Mouse (Mus musculus): ENCODE data around the gene Cand2. TPM values are rescaled to one million over a fixed set of nuclear protein-coding genes. Genes with fewer than 3 reads are reported as not detected.

Cand2 gene
- polyA plus RNA-seq, 1 experiment from 2014 or later, result 2.4 TPM

GRCm38 (mm10) chr6:115760982-115761381 is 13.4 kb upstream of the Cand2 start:
- Histone ChIP-seq H3K36me3 (ENCODE audit: control insufficient read depth, insufficient read depth) (no peaks in the 10 kb centered on the region), H3K27ac (ENCODE audit: low read depth, low read length) (no peak overlapping the region), H3K4me1 (replicated peaks; ENCODE audit: control insufficient read depth, insufficient read depth, low read length) (no peaks in the 10 kb centered on the region), H3K9me3 (ENCODE audit: control insufficient read depth) (no peaks in the 10 kb centered on the region), H3K4me2 (replicated peaks; ENCODE audit: low read depth) (no peak overlapping the region), H3K27me3 (replicated peaks; ENCODE audit: control insufficient read depth, insufficient read depth, low read length) (no peaks in the 10 kb centered on the region), H3K4me3 (ENCODE audit: low read depth, low read length) (no peak overlapping the region), H3K9ac (ENCODE audit: low read depth, low read length) (no peak overlapping the region)
- WGBS, result 46% methylated on average over 4 of the region's 4 CpGs
- ATAC-seq, result no peak
- TF ChIP-seq CTCF (IDR thresholded peaks at IDR 0.05; ENCODE audit: low read depth), result no peak

GRCm38 (mm10) chr6:115761995-115762756 is 12.2 kb upstream of the Cand2 start, which contains the start of gene Tmem40:
Gene Tmem40 (minus strand): TSS chr6:115762410.
- Histone ChIP-seq H3K4me2 (replicated peaks; ENCODE audit: low read depth) (0 out of 2 replicates have a peak within 1 kb of the TSS, but pooled peaks have one; percentile 3), H3K9ac (ENCODE audit: low read depth, low read length) (no peak within 1 kb of the TSS), H3K4me1 (replicated peaks; ENCODE audit: control insufficient read depth, insufficient read depth, low read length) (no peaks in the 10 kb centered on the region), H3K36me3 (ENCODE audit: control insufficient read depth, insufficient read depth) (no peaks in the 10 kb centered on the region), H3K9me3 (ENCODE audit: control insufficient read depth) (no peaks in the 10 kb centered on the region), H3K4me3 (ENCODE audit: low read depth, low read length) (no peak within 1 kb of the TSS), H3K27ac (ENCODE audit: low read depth, low read length) (no peak within 1 kb of the TSS), H3K27me3 (replicated peaks; ENCODE audit: control insufficient read depth, insufficient read depth, low read length) (no peaks in the 10 kb centered on the region)
- 9% methylated on average over 9 of the region's 9 CpGs for WGBS
- ATAC-seq, result no peak
- no peak for TF ChIP-seq CTCF (IDR thresholded peaks at IDR 0.05; ENCODE audit: low read depth)

- H3K27ac ChIP-seq (ENCODE audit: low read depth, low read length), result 0 out of 2 replicates have a peak overlapping the region, but pooled peaks have one; percentile 0
- no peak overlapping the region for H3K9ac ChIP-seq (ENCODE audit: low read depth, low read length)
- no peak overlapping the region for H3K4me3 ChIP-seq (ENCODE audit: low read depth, low read length)
- ATAC-seq, result peak; percentile 28; the same call in 1 of the 2 replicates
- no peaks in the 10 kb centered on the region for H3K36me3 ChIP-seq (ENCODE audit: control insufficient read depth, insufficient read depth)
- no peaks in the 10 kb centered on the region for H3K27me3 ChIP-seq (replicated peaks; ENCODE audit: control insufficient read depth, insufficient read depth, low read length)
- H3K4me1 ChIP-seq (replicated peaks; ENCODE audit: control insufficient read depth, insufficient read depth, low read length), result no peaks in the 10 kb centered on the region
- H3K9me3 ChIP-seq (ENCODE audit: control insufficient read depth), result no peaks in the 10 kb centered on the region
- WGBS, result 22% methylated on average over 7 of the region's 7 CpGs
- 0 out of 2 replicates have a peak, but pooled peaks have one; percentile 28 for TF ChIP-seq CTCF (IDR thresholded peaks at IDR 0.05; ENCODE audit: low read depth)
- peak overlapping the region; percentile 27 for H3K4me2 ChIP-seq (replicated peaks; ENCODE audit: low read depth)
These were observed 10.2 kb upstream of the Cand2 start for GRCm38 (mm10) chr6:115764179-115764578.

- TF ChIP-seq CTCF (IDR thresholded peaks at IDR 0.05; ENCODE audit: low read depth), result no peak
- no peak overlapping the region for H3K27ac ChIP-seq (ENCODE audit: low read depth, low read length)
- 54% methylated on average over 9 of the region's 9 CpGs for WGBS
These were observed 7.0 kb upstream of the Cand2 start for GRCm38 (mm10) chr6:115767357-115767756.

GRCm38 (mm10) chr6:115768207-115768606 is 6.1 kb upstream of the Cand2 start:
- no peak for TF ChIP-seq CTCF (IDR thresholded peaks at IDR 0.05; ENCODE audit: low read depth)
- Histone ChIP-seq H3K4me2 (replicated peaks; ENCODE audit: low read depth) (no peak overlapping the region), H3K36me3 (ENCODE audit: control insufficient read depth, insufficient read depth) (no peaks in the 10 kb centered on the region), H3K9ac (ENCODE audit: low read depth, low read length) (no peak overlapping the region), H3K27ac (ENCODE audit: low read depth, low read length) (no peak overlapping the region), H3K9me3 (ENCODE audit: control insufficient read depth) (no peaks in the 10 kb centered on the region), H3K27me3 (replicated peaks; ENCODE audit: control insufficient read depth, insufficient read depth, low read length) (no peaks in the 10 kb centered on the region), H3K4me3 (ENCODE audit: low read depth, low read length) (no peak overlapping the region), H3K4me1 (replicated peaks; ENCODE audit: control insufficient read depth, insufficient read depth, low read length) (no peaks in the 10 kb centered on the region)
- ATAC-seq, result no peak
- WGBS, result 68% methylated on average over 4 of the region's 4 CpGs

More at GRCm38 (mm10) chr6:115767357-115767756, 7.0 kb upstream of the Cand2 start:
- H3K9ac ChIP-seq (ENCODE audit: low read depth, low read length), result no peak overlapping the region
- H3K4me1 ChIP-seq (replicated peaks; ENCODE audit: control insufficient read depth, insufficient read depth, low read length), result no peaks in the 10 kb centered on the region
- H3K4me3 ChIP-seq (ENCODE audit: low read depth, low read length), result no peak overlapping the region
- no peaks in the 10 kb centered on the region for H3K36me3 ChIP-seq (ENCODE audit: control insufficient read depth, insufficient read depth)
- H3K4me2 ChIP-seq (replicated peaks; ENCODE audit: low read depth), result no peak overlapping the region
- no peak for ATAC-seq
- H3K9me3 ChIP-seq (ENCODE audit: control insufficient read depth), result no peaks in the 10 kb centered on the region
- H3K27me3 ChIP-seq (replicated peaks; ENCODE audit: control insufficient read depth, insufficient read depth, low read length), result no peaks in the 10 kb centered on the region

- WGBS, result 83% methylated on average over 20 of the region's 20 CpGs
- Histone ChIP-seq H3K4me3 (ENCODE audit: low read depth, low read length) (no peak overlapping the region), H3K27me3 (replicated peaks; ENCODE audit: control insufficient read depth, insufficient read depth, low read length) (no peaks in the 10 kb centered on the region), H3K27ac (ENCODE audit: low read depth, low read length) (no peak overlapping the region), H3K9ac (ENCODE audit: low read depth, low read length) (no peak overlapping the region), H3K9me3 (ENCODE audit: control insufficient read depth) (no peaks in the 10 kb centered on the region), H3K4me2 (replicated peaks; ENCODE audit: low read depth) (no peak overlapping the region), H3K36me3 (ENCODE audit: control insufficient read depth, insufficient read depth) (no peaks in the 10 kb centered on the region), H3K4me1 (replicated peaks; ENCODE audit: control insufficient read depth, insufficient read depth, low read length) (no peaks in the 10 kb centered on the region)
- peak; percentile 42 for TF ChIP-seq CTCF (IDR thresholded peaks at IDR 0.05; ENCODE audit: low read depth)
- ATAC-seq, result no peak
These were observed 4.2 kb upstream of the Cand2 start for GRCm38 (mm10) chr6:115770059-115770670.
